Mouse (Mus musculus) forebrain, embryonic 11.5 days (tissue): ENCODE measurements around the gene Dock6. TPM values are rescaled to one million over a fixed set of nuclear protein-coding genes. Genes with fewer than 3 reads are reported as not detected.

Experiments used
- microRNA-seq: library from miRNA; unstranded; fragments of <30 nt; microRNA quantifications from one replicate; pipeline ENCODE4, GENCODE M21; 2016; ENCODE audit not compliant: insufficient number of aligned reads
- polyA plus RNA-seq: library from polyadenylated mRNA; unstranded; fragments of >200 nt; fragmentation: Nextera tagmentation; extraction: Ambion mirVana; gene quantifications from 2 replicates; pipeline ENCODE4 v1.2.1, GENCODE M21; 2014

The Dock6 gene
- polyA plus RNA-seq, 1 experiment from 2014 or later: 27.5 TPM

Small RNAs within 50 kb of the gene (microRNA-seq; reads per million reads assigned to microRNA genes)
- 8.4 reads per million, percentile 1 among the genes with 10 or more reads in this experiment for gene Mir7083

Other genes with a start within 250 kb of the Dock6 start
- 191 and 197 TPM in 2 replicates for gene Smarca4, start 236.5 kb downstream of the Dock6 start, polyA plus RNA-seq
- 23.2 and 23.7 TPM in 2 replicates for gene Ldlr, start 129.2 kb downstream of the Dock6 start, polyA plus RNA-seq
- 138 and 162 TPM in 2 replicates for gene Spc24, start 92.3 kb downstream of the Dock6 start, polyA plus RNA-seq
- gene Kank2, start 53.9 kb downstream of the Dock6 start, polyA plus RNA-seq: 5.1 and 5.9 TPM in 2 replicates
- gene Angptl8, start 17.1 kb downstream of the Dock6 start, polyA plus RNA-seq: 0.60 TPM in 1 of 2 replicates, not detected in the other
- gene Rab3d, start 65.6 kb upstream of the Dock6 start, polyA plus RNA-seq: 7.5 and 8.7 TPM in 2 replicates
- 4.4 and 4.5 TPM in 2 replicates for gene Ccdc159, start 74.8 kb upstream of the Dock6 start, polyA plus RNA-seq
- 30.3 and 31.0 TPM in 2 replicates for gene Tmem205, start 74.9 kb upstream of the Dock6 start, polyA plus RNA-seq
- 24.2 and 27.1 TPM in 2 replicates for gene Plppr2, start 84.4 kb upstream of the Dock6 start, polyA plus RNA-seq
- gene Swsap1, start 103.1 kb upstream of the Dock6 start, polyA plus RNA-seq: 18.5 and 22.2 TPM in 2 replicates
- 6.7 and 7.0 TPM in 2 replicates for gene Epor, start 110.9 kb upstream of the Dock6 start, polyA plus RNA-seq
- gene Rgl3, start 136.8 kb upstream of the Dock6 start, polyA plus RNA-seq: 1.1 and 3.4 TPM in 2 replicates
- gene Ccdc151, start 150.0 kb upstream of the Dock6 start, polyA plus RNA-seq: 4.2 and 6.9 TPM in 2 replicates
- gene Prkcsh, start 150.2 kb upstream of the Dock6 start, polyA plus RNA-seq: 86.9 and 94.3 TPM in 2 replicates
- gene Elavl3, start 199.4 kb upstream of the Dock6 start, polyA plus RNA-seq: 53.5 and 60.0 TPM in 2 replicates
- gene Gm49318, start 218.6 kb upstream of the Dock6 start, polyA plus RNA-seq: not detected in 2 replicates
- 10.9 and 11.8 TPM in 2 replicates for gene Zfp653, start 218.7 kb upstream of the Dock6 start, polyA plus RNA-seq
- gene Ecsit, start 232.8 kb upstream of the Dock6 start, polyA plus RNA-seq: 34.6 and 39.6 TPM in 2 replicates
- gene Cnn1, start 246.6 kb upstream of the Dock6 start, polyA plus RNA-seq: 1.00 and 1.2 TPM in 2 replicates